Mouse (Mus musculus) lung, postnatal 0 days (tissue): ENCODE results near the gene Ptgs2.

ENCODE experiments used
- CTCF ChIP-seq: IDR thresholded peaks from 2 replicates; pipeline ENCODE4 v1.5.1; 2016; ENCODE audit warnings: antibody characterized with exemption, mild to moderate bottlenecking
- EP300 ChIP-seq: IDR thresholded peaks from 2 replicates; pipeline ENCODE4 v1.6.1; 2016; ENCODE audit warnings: antibody characterized with exemption, mild to moderate bottlenecking, control low read depth

DNA sequence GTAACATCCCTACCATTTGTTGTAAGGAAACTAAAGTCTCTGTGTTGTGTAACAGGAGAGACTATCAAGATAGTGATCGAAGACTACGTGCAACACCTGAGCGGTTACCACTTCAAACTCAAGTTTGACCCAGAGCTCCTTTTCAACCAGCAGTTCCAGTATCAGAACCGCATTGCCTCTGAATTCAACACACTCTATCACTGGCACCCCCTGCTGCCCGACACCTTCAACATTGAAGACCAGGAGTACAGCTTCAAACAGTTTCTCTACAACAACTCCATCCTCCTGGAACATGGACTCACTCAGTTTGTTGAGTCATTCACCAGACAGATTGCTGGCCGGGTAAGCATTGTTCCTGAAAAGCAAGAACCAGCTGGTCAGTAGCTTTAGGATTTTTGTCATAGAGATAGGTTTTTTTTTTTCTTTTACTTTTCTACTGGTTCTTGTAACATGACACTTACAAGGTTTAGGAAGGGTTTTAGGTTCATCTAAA lies 4.4 kb downstream of the Ptgs2 start:
- no peak for TF ChIP-seq CTCF
- TF ChIP-seq EP300 = no peak
